Comparison of ENCODE assay signal across 17 mouse cellular contexts in the genomic region with DNA sequence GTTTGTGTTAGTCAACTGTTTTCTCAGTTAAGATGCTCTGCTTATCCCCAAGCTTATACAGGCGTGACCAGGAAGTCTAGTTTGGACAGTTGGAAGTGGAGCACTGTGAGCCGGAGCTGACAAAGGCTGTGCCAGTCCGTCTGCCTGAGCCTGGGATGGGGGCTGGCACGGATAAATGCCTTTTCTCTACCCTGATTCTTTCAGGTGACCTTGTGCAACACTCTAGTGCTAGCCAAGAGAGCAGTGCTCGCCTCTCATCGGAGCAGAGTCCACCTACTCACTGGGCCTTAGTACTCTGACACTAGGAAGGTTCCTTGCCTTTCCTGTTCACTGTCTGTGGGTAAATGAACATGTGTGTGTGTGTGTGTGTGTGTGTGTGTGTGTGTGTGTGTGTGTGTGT.
"Had no signal": no experiment of that assay in that cellular context is flagged by ENCODE, and none has a peak within 500 bp of the region (broad histone marks: within the 10 kb centered on the region; RNA-seq: fewer than 3 reads in every experiment).

No protein-coding gene starts in this region.

- H3K9me3 ChIP-seq: intestine, embryonic 15.5 days; liver, embryonic 12.5 days; liver, embryonic 15.5 days; lung, embryonic 15.5 days; neural tube, embryonic 12.5 days had no signal

- DNase-seq: kidney, adult 11 months; kidney, adult 9 months; kidney, postnatal 25 days; left cerebral cortex, postnatal 4 days; lung, adult 18-20 months; lung, postnatal 10 days; lung, postnatal 36 days; midbrain, embryonic 14.5 days; thymus, adult 18-20 months; thymus, postnatal 4 days had no signal

- H3K4me1 ChIP-seq: liver, embryonic 12.5 days; liver, embryonic 15.5 days had no signal

- H3K27ac ChIP-seq: intestine, embryonic 15.5 days; kidney, postnatal 0 days; liver, embryonic 12.5 days; liver, embryonic 15.5 days; neural tube, embryonic 12.5 days had no signal

- H3K4me2 ChIP-seq: intestine, embryonic 15.5 days; liver, embryonic 12.5 days; liver, embryonic 15.5 days; lung, embryonic 15.5 days; midbrain, embryonic 11.5 days; neural tube, embryonic 12.5 days had no signal

- ATAC-seq: intestine, embryonic 15.5 days; liver, embryonic 12.5 days had no signal

- H3K4me3 ChIP-seq: intestine, embryonic 15.5 days; liver, embryonic 12.5 days; liver, embryonic 15.5 days; lung, embryonic 15.5 days; neural tube, embryonic 12.5 days had no signal

- H3K9ac ChIP-seq: intestine, embryonic 15.5 days; liver, embryonic 12.5 days; liver, embryonic 15.5 days; lung, embryonic 15.5 days; neural tube, embryonic 12.5 days had no signal

- H3K27me3 ChIP-seq: intestine, embryonic 15.5 days; liver, embryonic 12.5 days; liver, embryonic 15.5 days; lung, embryonic 15.5 days; neural tube, embryonic 12.5 days had no signal

- H3K36me3 ChIP-seq: intestine, embryonic 15.5 days; liver, embryonic 12.5 days; liver, embryonic 15.5 days; lung, embryonic 15.5 days; neural tube, embryonic 12.5 days had no signal
